Mouse (Mus musculus) adrenal gland, adult 2 months (tissue): ENCODE measurements around the gene Lgi4. TPM values are rescaled to one million over a fixed set of nuclear protein-coding genes. Genes with fewer than 3 reads are reported as not detected.

ENCODE experiments used
- DNase-seq: peaks from one replicate; pipeline ENCODE4 v3.0.0; 2021
- polyA plus RNA-seq: library from polyadenylated mRNA; depleted of rRNA; stranded (reverse); fragments of >200 nt; gene quantifications from 2 replicates; pipeline ENCODE4 v1.2.3, GENCODE M21; 2012
- total RNA-seq, 2 experiments: library from RNA; stranded (reverse); gene quantifications; 2 replicates each; pipeline ENCODE4 v1.2.3; 2021

Lgi4 gene
- total and polyA plus RNA-seq, 3 experiments = 2.2 to 6.5 (median 3.3) TPM

DNA sequence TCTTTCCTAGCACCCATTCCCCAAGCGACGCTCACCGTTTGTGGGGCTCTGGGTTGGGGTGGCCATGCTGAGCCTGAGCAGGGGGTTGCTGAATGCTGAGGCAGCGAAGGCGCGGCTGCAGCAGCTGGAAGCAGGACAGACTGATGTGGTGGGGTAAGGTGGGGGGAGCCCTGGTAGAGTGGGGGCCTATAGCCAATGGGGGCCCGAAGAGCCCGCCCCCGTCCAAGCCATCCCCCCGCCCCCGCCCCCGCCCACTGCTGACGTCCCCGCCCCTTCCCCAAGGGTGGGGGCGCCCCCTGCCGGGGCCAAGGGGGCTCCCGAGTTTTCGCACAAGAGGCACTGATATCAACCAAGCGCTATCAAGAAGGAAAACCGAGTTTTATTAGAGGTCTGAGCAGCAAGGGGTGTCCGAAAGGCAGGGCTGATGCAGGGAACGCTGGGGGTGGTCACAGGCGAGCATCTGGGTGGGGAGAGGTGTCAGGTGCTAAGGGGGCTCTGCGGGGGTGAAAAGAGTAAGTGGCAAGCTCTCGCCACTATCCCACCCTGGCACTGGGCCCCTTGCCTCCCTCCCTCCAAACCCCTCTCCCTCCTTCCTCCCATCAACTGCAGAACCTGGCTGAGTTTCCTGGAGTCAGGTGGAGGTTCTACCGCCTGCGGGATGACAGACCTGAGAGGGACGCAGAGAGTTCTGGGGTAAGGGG lies 7.7 kb upstream of the Lgi4 start, which contains the start of gene Fxyd7:
Gene Fxyd7 (minus strand): TSS at position 147 of the 701 bp plus-strand sequence.
- DNase-seq = no peak

DNA sequence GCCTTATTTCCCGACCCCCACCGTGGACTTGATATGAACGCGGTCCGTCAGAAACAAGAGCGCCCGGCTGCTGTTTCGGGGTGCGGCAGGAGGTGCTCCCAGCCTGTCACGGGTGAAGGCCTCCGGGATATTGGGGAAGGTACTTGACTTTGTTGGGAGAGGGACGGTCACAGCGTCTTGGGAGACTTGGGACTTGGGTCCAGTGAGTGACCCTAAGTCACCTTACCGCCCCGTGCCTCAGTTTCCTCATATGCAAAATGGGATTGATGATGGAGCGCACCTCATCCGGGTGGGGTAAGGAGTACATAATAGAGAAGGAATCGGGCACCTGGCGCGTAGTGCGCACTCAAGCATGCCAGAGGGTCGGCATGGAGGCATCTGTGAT lies 6.9 kb upstream of the Lgi4 start:
- no peak for DNase-seq

DNA sequence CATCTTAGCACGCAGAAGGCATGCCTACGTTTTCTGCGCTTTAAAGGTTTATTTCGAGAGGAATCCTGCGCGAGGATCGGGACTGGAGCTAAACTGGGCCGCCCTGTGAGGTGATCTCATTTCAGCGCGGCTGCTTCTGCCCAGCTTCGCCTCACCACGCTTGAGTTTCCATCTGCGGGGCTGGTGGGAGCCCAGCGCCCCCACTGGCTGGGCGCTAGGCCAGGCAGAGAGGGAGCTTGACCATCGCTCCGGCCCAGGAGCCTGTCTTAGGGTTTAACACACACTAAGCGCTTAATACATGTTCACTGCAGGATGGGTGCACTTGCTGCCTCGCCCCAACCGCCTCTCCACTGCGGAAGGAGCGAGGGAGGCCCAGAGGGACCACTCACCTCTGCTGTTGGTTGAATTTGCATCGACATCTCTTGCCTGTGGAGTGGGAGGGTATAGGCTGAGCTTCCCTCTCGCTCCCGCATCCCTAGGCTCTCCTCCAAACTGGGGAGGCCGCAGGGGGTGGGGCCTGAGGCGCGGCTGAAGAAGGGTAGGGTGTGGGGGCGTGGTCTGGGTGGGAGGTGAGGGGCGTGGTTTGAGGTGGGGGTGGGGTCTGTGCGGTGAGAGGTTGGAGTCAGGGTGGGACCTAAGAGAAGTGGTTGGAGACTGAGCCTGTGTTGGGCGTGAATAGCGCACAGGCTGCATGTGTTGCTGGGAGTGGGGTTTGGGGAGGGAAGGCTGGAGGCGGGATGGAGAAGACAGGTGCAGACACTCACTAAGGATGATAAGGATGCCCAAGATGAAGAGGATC lies 6.3 kb upstream of the Lgi4 start:
- DNase-seq = peak; percentile 30

DNA sequence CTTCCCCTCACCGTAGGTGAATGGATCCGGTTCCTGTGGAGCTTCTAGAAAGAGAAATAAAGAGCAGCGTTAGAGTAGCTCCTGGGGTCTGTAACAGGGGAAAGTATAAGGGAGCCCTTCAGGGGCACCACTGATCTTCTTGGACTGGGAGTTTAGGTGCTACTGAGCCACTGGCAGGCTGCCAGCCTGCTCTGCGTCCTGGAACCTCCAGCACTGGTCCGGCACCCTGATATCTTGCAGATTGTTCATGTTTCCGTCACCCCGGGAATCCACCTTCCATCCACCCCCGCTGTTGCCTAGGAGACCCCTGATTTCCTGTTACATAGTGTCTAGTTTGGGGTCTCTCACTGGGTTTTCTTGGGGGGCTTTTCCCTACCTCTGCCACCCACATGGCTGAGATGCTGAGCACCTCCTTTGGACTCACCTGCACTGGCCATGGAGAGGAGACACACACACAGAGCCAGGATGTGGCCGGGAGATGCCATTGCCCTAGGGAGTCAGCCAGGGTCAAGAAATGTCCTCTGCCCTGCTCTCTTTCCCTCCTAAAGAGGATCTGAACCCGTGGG lies 5.2 kb upstream of the Lgi4 start:
- DNase-seq = no peak

DNA sequence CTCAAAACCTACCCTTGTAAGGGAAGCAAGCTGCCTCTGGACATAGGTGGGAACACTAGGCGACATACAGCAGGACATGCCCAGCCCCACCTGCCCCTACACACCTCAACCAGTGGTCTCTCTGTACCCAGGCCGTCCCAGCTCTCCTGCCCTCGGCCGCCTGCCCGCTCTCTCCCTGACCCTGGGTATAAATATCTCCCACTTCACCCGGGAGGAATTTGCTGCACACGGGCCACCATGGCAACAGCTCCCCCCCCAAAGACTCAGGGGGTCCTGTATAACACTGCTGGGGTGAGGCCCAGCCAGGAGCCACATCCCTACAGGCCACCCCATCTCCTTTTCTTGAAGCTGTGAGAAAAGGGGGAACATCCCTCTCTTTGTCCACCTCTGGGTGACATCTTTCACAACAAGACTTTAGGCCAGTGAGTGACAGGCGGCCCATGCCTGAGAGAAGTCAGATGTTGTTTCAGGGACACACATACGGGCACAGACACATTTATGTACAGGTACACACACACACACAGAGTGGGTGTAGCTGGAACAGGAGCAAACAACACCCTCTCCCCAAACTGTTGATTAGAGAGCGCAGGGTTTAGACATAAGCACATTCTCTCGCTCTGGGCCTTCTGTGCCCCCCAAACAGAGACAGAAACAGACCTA lies 4.4 kb upstream of the Lgi4 start:
- DNase-seq = peak; percentile 64

DNA sequence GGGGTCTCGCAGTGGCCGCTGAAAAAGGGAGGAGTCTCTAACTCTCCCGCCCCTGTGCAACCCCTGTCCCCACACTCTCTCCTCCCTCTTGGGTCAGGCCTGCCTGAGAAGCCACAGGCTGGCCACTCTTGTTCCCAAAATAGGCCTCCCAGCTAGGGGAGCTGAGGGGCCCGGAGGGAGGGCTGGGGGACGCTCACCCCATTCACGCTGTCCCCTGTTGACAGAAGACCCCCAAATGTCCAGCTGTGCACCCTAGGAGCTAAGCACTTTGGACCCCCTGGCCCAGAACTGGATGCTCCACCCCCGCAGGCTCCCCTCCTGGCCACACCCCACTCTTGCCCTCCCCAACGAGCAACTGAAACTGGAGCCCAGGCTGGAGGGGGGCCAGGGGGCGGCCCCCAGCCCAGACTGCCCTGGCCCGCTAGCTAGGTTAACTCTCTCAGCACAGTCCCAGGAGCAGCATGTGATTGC lies 3.8 kb upstream of the Lgi4 start:
- DNase-seq = peak; percentile 88

DNA sequence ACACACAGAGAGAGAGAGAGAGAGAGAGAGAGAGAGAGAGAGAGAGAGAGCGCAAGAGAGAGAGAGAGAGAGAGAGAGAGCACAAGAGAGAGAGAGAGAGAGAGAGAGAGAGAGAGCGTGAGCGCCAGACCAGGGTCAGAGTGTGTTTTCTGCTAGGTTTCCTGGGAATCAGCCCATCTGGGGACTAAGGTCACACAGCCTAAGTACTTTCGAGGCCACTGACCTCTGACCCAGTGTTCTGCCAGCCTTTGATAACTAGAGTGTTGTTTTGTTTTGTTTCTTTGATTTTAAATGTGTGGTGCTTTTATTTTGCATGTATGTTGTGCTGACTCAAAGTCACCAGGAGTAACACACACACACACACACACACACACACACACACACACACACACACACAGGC lies 3.3 kb upstream of the Lgi4 start:
- DNase-seq = peak; percentile 61

DNA sequence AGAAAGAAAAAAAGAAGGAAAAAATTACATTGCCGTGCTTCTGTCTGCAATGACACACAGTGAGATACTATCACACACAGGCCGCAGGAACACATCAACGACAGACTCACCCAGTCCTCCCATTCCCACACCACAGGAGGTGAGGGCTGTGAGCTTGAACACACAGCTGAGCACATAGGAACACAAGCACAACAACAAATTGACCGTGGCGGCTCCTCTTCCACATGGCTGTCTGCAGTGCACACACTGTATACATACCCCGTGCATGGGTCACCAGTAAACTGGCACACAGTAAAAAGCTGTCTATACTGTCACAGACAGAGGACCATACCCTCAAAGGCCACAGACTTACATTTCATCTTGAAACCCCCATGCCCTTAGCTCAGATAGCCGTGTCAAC lies 2.7 kb upstream of the Lgi4 start:
- DNase-seq = peak; percentile 26

DNA sequence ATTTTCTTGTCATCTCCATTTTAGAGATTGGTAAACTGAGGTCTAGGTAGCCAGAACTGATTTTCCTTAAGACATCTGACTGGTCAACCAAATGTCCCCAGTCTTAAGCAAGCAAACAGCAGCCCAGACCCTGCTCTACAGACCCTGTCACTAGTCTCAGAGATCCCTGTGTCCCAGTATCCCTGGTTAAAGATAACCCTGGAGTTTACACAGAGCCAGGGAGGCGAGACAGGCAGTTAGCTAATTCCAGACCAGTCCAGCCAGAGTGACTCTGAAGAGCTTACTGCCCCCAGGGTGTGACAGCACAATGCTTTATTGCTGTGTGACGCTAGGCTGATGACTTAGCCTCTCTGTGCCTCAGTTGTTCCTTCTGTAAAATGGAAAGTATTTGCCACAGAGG lies 2.1 kb upstream of the Lgi4 start, which contains the start of gene Fxyd1:
Gene Fxyd1 (minus strand): TSS at position 129 of the 400 bp plus-strand sequence.
- DNase-seq = no peak

DNA sequence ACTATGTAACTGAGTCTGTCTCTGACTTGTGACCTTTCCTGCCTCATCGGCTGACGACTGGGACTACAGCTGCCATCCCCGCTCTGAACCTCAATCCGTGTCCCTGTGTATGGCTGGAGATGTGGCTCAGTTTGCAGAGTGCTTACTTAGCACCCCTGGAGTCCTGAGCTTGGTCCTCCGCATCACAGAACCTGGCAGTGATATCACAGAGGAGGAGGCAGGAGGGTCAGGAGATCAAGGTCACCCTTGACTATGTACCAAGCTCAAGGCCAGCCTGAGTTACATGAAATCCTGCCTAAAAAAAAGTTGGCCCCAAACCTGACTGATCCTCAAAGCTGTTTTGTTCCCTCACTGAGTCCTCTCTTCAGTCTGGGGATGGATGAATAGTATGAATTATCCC lies 1.4 kb upstream of the Lgi4 start:
- peak; percentile 60 for DNase-seq

DNA sequence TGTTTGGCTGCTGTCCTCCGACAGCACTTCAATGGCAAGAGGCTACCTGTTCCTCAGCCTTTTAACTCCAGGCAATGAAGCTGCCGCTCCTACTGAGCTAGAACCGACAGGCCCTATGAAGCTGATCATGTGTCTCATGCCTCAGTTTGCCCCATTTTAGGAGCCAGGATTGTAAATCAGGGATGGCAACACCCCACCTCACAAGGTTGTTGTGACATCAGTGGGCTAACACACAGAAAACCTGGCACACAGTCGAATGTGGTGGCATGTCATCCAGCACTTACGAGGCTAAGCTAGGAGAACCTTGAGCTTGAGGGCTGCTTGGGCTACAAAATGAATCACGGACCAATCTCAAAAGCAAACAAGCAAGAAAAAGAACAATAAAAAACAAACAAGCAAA lies 931 bp upstream of the Lgi4 start:
- peak; percentile 65 for DNase-seq

DNA sequence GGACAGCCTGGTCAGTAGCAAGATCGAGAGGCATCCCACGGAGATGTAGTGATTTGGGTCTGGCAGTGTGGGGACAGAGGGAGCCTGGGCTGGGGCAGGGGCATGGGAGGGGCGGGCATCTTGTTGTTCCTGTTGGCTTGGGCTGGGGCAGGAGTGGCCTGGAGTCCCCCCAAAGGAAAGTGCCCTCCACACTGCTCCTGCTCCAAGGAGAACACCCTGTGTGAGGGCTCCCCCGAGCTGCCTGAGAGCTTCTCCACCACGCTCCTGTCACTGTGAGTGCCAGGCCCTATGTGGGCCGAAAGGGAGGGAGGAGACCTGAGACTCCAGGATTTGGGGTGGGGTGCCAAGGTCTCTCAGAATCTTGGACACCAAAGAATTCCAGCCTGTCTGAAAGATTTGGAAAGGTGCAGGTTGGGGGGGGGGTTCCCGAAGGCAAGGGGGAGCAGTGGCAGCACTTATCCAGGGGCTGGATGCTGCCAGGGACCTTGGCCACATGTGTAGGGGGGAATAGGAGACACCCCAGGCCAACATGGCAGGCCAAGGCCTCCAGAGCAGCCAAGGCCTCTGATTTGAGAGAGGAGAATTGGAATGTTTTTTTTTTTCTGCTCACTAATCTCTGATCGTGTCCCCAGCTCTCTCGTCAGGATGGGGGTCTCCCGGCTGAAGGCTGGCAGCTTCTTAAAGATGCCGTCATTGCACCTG lies 928 bp downstream of the Lgi4 start:
- DNase-seq = no peak

DNA sequence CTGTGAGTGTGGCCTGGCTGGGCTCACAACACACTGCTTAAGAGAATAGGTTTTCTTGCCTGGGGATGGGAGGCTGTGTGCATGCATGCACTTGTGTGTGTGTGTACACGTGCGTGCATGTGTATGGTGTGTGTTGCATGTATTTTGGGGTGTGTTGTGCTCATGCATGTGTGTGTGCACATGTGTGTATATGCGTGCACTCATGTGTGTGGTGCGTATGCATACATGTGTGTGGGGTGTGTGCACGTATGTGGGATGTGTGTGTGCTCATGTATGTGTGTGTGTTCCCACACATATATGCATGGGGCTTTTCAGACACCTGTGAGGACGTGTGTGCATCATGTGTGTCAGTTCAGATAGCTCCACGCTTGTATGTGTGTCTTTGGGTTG lies 1.5 kb downstream of the Lgi4 start:
- DNase-seq = no peak

DNA sequence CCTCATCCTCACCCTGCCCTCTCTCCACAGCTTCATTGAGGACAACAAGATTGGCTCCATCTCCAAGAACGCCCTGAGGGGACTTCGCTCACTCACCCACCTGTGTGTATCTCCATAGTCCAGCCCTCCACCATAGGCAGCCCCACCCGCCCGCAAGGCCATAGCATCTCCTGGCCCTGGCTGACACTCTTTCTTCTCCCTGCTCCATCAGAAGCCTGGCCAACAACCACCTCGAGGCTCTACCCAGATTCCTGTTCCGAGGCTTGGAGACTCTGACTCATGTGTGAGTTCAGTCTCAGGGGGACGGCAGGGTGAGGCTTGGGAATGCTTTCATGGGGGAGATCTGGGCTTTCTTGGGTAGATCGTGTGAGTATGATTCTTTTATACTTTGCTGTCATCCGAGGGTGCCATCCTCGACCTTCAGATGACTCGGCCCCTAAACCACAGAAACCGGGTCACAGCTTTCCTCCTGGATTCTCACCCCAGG lies 4.0 kb downstream of the Lgi4 start:
- no peak for DNase-seq

DNA sequence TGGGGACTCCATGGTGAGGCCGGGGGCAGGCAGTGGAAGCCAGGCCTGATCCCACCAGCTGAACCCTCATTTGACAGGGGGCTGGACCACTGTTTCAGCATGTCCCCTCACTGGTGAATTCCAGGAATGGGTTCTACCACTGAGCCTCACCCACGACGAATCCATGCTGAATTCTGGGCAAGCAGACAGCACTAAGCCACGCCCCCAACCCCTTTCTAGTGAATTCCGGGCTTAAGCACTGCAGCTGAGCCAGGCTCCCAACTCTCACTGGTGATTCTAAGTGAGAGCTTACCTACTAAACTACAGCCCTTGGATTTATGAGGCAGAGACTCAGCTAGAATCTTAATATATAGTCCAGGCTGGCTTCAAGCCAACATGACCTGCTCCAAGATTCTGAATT lies 8.7 kb downstream of the Lgi4 start:
- DNase-seq = no peak

DNA sequence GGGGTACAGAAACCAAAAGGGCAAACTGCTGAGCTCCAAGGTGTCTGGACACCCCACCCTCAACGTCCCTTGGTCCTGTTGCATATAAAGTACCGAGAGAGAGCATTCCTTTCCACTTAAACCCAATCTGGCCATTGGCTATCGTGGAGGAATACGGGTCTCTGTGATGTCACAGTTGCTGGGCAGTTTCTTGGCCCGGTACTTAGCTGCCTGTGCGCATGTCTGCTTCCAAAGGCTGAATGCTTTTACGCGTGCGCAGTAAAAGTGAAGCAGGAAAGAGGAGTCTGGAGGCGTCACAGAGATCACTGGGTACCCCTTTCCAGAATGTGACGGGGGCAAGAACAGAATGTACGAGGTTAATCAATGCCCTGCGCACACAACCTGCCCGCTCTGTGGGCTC lies 10.3 kb downstream of the Lgi4 start:
- DNase-seq = no peak

DNA sequence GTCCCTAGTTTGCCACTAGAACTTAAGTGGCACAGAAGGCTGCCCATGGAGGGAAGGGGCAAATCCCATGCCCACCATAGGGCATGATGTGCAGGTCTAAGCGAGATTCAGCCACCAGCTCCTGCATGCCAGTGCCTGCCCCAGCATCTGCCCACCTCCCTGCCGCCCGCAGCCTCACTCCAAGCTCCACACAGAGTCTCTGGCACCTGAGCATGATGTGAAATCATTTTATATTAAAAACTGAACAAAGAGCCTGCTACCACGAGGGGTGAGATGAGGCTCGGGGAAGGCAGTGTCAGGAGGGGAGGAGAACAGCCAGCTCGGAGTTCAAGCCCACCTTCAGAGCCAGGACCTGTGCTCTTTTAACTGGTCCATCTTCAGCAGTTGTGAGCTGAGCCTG lies 11.2 kb downstream of the Lgi4 start:
- DNase-seq = no peak

DNA sequence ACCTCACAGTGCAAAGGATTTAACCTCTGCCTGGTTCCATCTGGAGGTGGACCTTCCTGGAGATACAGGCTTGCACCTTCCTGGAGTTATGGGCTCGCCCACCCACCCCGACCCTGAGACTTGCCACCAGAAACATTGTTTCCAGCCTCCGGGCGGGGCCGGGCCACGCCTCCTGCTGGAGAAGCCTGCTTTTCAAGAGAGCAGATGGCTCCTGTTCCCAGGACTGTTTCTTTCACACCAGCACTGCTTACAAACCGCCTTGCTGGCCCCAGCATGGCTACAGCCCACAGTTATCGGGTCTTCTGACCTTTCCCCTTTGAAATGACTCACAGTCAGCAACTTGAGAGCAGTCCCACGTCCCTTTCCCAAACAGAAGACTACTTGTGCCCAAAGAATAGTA lies 13.2 kb downstream of the Lgi4 start:
- DNase-seq = no peak

DNA sequence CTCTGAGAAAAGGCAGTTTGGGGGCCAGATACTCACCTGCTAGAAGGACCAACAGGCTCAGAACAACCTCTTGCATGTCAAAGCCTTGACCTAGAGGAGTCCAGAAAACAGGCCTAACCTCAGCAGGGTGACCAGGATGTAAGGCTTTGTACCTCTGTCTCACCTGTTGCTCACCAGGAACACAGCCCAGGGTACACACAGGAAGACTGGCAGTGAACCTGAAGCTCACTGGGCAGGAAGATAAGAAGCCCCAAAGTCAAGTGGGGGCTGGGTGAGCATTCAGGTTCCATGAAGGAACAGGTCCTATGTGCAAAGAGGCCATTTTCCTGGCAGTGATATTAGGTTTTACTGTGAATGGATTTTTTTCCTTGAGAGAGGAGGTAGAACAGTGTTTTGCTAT lies 14.4 kb downstream of the Lgi4 start:
- no peak for DNase-seq

DNA sequence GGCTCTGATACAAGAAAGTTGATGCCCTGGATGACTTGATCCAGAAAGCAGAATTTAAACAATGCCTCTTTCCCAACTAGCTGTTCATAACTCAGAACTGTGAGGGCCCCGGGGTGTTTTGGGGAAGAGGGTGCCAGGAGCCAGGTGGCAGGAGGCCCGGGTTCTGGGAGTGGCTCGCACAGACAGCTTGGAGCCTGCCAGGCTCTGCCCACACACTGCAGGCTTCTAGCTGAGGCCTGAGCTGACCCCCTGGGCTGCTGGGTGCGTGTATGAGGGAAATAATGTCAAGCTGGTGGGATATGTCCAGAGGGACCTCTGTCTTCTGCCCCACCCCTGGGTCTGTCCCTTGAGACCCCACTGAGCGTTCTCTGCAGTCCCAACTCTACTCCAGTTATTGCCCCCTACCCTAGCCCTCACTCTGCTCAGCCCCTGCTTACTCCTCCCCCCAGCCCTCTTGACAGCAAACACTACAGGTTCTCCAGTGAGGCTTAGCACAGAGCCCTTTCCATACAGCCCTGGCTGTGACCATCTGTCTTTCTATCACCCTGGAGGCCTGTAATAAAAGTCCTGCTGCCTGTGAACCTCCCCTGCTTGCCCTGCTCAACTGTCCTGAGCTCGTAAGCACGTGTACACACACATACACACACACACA lies 15.0 kb downstream of the Lgi4 start:
- DNase-seq = peak; percentile 17

DNA sequence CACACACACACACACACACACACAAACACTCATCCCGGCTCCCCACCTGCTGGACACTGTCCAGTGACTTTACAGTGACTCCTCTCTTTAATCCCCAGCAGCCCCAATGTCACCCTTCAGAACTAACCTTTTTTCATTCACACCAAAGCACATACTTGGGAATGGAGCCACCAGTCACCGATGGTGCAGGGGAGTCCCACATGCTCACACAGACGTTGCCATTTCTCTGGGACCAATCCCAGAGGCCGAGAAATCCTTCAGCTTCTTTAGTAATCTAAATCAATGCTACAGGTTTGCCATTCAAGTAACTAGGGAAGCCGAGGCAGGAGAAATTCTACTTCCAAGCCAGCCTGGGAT lies 15.5 kb downstream of the Lgi4 start:
- DNase-seq = no peak
